Mouse (Mus musculus) adrenal gland, adult 8-10 months (tissue): Measurements from ENCODE around the gene Cog8. TPM values are rescaled to one million over a fixed set of nuclear protein-coding genes. Genes with fewer than 3 reads are reported as not detected.

Experiments
- DNase-seq: peaks from one replicate; pipeline ENCODE4 v3.0.0; 2022
- total RNA-seq, 4 experiments: library from RNA; stranded (reverse); gene quantifications; 2 replicates each; pipeline ENCODE4 v1.2.4; 2022

Gene Cog8
- 10 to 100 TPM; 41.1 to 46.6 (median 44.1) TPM for total RNA-seq

- peak; percentile 96 for DNase-seq
These were observed at the start of gene Cog8, which contains the start of gene Nip7 for GRCm38 (mm10) chr8:107056076-107056972. Gene Cog8, minus strand, starts transcription at chr8:107056689. Gene Nip7, plus strand, starts transcription at chr8:107056877.

DNA sequence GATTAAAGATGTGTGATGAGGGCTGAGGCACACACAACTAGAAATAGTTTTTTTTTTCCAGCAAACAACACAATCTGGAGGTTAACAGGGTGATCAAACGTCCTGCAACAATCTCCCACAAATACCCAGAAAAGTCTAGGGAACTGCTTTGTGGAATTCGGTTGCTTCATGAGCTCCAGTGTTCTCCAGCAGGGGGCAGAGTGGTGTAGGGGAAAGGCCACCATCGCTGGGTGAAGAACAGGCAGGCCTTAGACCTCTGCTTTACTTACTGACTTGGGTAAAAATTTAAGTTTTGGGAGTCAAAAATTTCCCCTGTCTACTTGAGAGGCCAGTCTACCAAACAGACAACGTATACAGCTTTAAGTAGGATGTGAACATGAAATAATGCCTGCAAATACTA, 48.1 kb upstream of the Cog8 start:
- peak; percentile 60 for DNase-seq

- DNase-seq = no peak
These were observed 44.1 kb upstream of the Cog8 start for GRCm38 (mm10) chr8:107100635-107101034.

DNA sequence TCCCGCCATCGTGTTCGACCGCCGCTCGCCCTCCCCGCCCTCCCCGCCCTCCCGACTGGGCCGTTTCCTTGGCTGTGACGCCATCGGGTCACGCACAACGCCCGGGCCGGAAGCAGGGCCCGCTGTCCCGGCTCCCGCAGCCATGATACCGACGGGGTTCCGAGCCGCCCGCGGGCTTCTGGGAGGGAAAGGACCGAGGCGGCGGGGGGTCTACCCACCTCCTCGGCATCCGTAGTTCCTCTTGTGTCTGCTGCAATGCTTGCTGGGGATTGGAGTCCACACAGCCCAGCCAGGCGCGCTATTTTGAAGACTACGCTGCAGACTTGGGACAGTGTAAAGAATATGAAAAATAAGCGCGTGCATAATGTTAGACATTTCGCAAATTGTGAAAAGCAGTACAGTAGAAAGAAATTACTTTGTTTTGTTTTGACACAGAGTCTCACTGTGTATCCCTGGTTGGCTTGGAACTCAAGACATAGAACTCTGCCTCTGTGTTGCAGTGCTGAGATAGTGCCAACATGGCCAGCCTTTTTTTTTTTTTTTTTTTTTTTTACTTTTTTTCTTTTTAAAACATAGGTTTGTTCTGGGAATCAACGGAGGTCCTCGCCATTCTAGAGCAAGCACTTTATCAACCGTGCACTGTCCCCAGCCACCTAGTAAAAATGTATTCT, 40.0 kb upstream of the Cog8 start, which contains the start of gene Terf2:
TSS of gene Terf2 (minus strand) at position 182 of the 671 bp plus-strand sequence.
- peak; percentile 94 for DNase-seq

DNA sequence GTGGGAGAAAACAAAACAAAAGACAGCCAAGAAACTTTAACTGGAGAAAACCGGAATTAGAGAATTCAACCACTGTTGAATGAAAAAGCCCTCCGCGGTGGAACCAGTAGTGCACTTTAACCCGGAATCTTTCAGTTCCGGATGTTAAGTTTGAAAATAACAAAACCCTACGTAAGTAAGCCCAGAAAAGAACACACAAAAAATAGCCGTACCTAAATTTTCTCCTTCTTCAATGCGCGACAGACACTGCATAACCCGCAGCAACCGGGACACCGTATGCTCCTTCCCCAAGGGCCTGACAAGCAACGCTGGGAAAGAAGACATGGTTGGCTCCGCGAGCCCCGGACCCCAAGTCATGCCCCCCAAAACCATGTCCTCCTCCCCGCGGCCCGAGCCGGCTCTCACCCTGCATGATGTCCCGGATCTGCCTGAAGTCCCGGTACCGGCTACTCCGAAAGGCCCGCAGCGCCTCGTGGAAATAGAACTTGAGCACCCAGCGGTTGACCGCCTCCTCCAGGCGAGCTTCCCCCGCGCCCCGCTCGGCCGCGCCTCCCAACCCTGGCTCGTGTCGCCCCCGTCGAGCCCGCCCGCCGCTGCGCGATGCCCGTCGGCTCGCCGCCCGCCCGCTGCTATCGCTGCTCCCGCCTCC, 39.4 kb upstream of the Cog8 start:
- no peak for DNase-seq

DNA sequence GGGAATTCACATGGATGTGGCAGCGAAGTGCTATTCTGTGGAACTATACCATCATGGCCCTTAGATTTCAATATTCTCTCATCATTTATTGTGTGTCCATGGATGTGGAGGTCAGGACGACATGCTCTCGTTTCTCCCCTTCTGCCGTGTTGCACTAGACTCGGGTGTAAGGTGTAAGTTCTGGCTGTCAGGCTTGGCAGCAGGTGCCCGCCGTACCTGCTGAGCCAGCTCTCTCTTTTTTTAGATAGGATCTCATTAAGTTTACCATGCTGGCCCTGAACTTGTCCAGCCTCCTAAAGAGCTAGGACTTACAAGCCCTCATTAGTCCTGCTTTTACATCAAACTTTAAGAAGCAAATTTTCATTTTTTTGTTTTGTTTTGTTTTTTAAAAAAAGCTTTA, 34.0 kb upstream of the Cog8 start:
- DNase-seq = no peak

GRCm38 (mm10) chr8:107088526-107089063, 32.1 kb upstream of the Cog8 start:
- DNase-seq = no peak

DNA sequence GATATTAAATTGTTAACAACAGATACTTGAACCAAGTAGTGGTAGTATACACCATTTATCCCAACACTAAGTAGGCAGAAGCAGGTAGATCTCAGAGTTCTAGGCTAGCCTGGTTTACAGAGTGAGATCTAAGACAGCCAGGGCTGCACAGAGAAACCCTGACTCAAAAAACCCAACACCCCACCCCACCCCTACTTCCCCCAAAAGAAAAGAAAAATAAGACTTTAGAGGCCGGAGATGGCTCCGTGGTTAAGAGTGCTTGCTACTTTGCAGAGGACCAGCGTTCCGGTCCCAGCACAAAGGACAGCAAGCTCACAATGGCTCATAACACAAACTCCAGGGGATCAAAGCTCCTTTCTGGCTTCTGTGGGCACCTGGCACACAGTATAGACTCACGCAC, 29.5 kb upstream of the Cog8 start:
- no peak for DNase-seq

GRCm38 (mm10) chr8:107085358-107085757, 28.9 kb upstream of the Cog8 start:
- no peak for DNase-seq

DNA sequence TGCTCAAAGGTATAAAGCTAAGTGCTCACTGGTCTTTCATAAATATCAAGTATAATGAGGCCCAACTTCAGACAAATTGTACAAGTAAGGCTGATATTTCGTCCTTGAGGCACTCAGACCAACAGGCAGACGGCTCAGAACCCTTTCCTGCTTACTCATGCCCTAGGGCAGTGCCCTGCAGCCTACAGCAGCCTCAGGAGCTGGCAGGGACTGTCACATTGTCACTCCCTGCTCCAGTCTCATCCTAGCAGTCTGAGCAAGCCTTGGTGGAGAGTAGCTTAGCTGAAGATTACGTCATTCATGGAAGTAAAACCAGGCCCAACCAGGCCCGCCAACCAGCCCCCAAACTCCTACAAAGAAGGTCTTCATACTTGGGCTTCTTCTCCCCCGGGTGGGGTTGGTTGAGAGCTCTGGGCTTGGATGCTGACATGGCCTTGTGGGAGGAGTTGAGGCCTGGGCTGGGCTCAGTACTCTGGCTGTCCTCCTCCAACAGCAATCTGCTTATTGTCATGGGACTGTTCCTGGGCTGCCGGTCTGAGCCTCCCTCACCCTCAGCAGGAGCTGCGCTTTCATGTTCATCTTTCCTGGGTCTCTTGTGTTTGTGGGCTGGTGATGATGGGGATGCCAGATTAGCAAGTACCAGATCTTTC, 19.9 kb upstream of the Cog8 start:
- DNase-seq = no peak

DNA sequence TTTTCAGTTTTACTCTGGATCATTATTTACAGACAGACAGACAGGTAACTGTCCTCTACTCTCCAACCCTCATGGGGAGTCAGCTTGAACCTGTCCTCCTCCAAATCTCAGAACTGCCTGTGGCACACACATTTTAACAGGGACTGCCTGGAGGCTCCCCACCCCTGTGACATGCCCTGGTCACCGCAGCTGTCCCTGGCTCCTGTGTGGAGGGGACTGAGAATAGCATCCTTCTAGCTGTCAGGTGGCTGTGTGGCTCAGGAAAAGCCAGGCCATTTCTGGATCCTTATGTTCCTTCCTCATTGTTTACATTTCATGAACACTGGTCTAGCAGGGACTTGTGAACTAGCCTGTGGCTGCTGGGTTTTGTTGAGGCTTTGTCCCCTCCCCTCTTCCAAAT, 17.6 kb upstream of the Cog8 start:
- no peak for DNase-seq

- no peak for DNase-seq
These were observed 17.2 kb upstream of the Cog8 start for GRCm38 (mm10) chr8:107073706-107074105.

DNA sequence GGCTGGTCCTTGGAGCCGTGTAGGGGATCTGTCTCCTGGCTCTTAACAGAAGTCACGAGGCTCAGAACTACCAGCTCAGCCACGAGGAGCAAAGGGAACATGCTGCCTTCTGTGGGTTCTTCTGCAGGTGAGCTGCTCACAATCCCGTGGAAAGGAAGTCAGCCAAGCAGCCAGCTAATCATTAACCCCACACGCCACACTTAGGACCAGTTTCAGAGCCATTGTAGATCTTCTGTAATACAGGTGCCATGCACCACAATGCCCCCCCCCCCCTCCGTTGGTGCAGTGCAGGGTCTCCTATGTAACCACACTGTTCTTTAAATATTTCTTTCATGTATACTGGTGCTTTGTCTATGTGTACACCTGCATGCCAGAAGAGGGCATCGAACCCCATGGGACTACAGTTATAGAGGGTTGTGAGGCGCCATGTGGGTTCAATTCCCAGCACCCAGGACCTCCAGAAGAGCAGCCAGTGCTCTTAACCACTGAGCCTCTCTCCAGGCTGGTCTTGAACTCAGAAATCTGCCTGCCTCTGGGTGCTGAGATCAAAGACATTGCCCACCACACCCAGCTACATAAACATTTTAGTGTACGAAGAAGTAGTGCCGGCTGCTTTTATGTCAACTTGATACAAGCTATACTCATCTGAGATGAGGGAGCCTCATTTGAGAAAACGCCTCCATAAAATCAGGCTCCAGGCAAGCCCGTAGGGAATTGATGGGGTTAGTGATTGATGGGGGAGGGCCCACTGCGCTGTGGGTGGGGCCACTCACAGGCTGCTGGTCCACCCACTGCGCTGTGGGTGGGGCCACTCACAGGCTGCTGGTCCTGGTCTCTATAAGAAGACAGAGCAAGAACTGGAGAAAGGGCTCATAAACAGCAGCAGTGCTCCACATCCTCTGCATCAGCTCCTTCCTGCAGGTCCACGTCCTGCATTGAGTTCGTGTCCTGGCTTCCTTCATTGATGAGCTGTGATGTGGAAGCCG, 9.3 kb upstream of the Cog8 start, which contains the start of gene Tmed6:
TSS of gene Tmed6 (minus strand) at position 134 of the 986 bp plus-strand sequence.
- no peak for DNase-seq

DNA sequence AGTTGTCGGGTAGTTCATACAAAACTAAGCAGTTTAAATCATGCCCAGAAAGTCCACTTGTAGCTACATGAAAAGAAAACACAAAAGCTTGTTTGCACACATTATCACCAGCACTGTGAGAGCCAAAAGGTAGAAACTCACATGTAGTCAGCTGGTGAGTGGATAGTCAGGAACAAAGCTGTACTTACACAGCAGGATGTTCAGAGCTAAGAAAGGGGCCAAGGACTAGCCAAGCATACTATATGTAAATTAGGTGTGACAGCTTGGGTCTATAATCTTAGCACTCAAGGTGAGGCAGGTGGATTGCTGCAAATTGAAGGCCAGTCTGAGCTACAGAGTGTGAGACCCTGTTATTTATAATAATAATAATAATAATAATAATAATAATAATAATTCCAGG, 6.1 kb upstream of the Cog8 start:
- DNase-seq = no peak

DNA sequence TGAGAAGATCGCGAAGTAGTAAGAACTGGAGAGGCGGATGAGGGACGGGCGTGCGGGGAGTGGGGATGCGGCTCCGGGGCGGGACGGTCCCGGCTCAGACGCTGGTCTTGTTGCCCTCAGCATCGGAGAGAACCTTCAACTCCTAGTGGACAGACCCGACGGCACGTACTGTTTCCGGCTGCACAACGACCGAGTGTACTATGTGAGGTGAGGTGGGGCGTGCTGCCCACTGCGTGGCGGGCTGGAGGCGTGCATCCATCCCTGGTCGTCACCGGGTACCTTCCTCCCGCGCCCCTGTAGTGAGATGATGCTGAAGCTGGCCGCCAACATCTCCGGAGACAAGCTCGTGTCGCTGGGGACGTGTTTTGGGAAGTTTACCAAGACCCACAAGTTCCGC, 482 bp upstream of the Cog8 start:
- no peak for DNase-seq

DNA sequence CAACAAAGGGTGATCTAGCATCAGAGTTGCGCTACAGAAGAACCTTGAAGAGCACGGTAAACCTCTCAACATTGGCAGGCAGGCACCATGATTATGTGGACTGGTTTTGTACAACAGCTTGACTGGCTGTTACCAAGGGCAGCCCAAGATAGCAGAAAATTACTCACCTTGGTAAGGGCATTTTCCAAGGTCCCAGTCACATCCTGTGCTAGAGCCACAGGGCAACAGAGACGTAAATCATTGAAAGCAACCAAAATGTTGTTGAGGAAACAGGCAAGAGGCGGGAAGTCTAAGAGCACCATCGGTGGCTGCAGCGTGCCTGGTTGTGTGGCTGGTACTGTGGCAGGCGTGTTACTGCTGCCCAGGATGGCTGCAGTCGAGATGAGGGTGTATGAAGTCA, 4.4 kb downstream of the Cog8 start:
- peak; percentile 54 for DNase-seq

DNA sequence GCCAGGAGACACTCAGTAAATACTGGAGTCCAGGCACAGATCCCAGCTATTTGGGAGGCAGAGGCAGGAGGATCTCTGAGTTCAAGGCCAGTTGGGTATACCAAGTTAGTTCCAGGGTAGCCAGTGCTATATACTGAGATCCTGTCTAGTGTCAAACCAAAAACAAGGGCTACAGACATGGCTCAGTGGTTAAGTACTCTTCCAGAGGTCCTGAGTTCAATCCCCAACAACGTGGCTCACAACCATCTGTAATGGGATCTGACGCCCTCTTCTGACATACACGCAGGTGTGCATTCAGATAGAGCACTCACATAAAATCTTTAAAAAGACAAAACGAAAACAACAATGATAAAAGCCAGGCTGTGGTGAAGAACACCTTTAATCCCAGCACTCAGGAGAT, 7.0 kb downstream of the Cog8 start:
- DNase-seq = no peak

GRCm38 (mm10) chr8:107048061-107048941, 8.2 kb downstream of the Cog8 start, which contains the start of gene Pdf:
Gene Pdf, minus strand, starts transcription at chr8:107048614.
- DNase-seq = peak; percentile 82

GRCm38 (mm10) chr8:107046976-107047375, 9.5 kb downstream of the Cog8 start:
- DNase-seq = no peak

GRCm38 (mm10) chr8:107045478-107045877, 11.0 kb downstream of the Cog8 start:
- DNase-seq = no peak
